Mouse (Mus musculus): Measurements from ENCODE around the gene Dusp5.

GRCm38 (mm10) chr19:53539296-53539695 is 10.4 kb downstream of the Dusp5 start:
- TF ChIP-seq CTCF (IDR thresholded peaks at IDR 0.05; ENCODE audit: low read depth, low read length), result no peak
- no peak for TF ChIP-seq POLR2A (IDR thresholded peaks at IDR 0.05; ENCODE audit: borderline replicate concordance, low read depth, low read length)
